Mouse (Mus musculus): ENCODE measurements at regions not wholly inside any gene's neighbourhood (a gene's known extent, or its start where the extent isn't known, plus 50 kb on each side); places are given as distances from the start of the nearest gene placed in this dataset.
A peak's percentile ranks its signal among the peaks of the same experiment; 100 is the strongest.

DNA sequence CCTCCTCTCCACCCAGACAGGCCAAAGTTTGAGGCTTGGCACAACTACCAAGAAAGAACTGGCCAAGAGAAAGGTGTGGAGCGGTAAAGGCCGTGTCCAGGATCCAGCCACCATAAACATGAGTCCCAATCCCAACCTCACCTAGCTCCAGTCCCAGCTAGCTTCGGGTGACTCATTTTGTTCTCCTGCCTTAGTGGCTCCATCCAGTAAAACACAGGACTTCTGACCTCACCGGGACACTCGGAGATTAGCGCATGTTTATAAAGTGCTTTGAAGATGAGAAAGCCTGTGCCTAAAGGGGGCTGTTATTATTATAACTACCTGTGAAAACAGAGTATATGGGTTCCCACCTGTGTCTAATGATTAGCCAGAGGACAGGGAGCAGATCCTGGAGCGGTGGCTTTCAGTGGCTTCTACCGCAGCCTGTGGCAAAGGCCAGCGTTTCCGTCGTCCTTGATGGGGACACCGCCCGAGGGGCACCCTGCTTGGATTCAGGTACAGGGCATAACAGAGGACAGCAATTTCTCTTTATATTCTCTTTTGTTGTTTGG, 311.9 kb downstream of the Sox9 start:
- DNase-seq: no peak

DNA sequence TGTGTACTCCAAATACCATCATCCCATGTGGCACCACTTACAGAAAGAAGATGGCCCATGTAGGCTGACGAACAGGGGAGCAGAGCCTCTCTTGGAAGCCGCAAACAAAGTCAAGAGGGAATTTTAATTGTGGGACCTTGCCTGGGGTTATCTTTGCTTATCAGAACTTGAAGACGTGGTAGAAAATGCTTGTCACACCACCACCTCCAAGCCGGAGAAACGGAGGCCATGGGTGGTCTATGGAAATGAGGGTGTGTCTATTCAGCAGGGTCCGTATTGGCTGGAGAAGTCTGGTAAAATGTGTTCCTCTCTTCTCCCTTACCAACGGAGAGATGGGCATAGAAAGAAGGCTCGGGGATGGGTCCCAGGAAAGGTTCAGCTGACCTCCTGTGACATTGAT, 313.6 kb downstream of the Sox9 start:
- no peak for DNase-seq

DNA sequence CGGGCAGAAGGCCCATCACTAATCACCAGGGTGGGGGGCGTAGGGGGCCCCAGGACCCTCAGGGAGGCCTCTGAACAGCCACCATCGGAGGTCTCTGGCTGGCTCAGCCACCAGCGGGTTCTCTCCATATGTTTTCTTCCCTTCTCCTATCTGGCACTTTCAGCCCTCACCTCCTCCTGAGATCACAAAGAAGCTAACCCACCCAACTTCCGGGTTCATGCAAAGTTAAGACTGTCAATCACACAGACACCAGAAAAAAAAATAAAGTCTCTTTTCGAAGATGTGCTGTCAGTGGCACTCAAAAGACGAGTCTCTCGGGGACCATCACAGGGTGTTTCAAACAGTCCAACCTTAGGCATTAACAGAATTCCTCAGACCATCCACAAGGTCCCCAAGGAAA, 314.2 kb downstream of the Sox9 start:
- no peak for DNase-seq

DNA sequence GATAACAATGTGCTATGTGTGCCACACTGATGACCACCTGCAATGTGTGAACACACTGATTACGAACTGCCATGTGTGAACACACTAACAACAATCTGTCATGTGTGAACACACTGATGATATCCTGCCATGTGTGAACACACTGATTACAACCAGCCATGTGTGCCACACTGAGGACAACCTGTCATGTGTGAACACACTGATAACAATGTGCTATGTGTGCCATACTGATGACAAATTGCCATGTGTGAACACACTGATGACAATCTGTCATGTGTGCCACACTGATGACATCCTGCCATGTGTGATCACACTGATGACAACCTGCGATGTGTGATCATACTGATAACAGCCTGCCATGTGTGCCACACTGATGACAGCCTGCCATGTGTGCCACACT, 316.3 kb downstream of the Sox9 start:
- no peak for DNase-seq

DNA sequence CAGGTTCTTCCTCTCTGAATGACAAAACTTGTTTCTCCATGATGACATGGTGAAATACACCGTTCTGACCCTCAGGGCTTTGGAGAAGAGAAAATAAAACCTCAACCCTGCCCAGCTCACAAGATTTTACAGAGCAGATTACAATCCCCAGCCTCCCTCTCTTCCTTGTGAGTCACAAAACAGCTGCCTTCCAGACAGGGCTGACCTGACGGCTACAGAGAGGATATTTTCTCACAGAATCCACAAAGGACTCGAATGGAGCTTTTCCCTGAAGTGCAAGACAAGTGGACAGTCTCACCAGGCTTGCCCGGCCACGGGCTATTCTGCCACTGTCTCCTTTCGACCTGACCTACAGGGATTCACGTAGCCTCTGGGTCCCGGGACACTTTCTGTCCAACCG, 318.8 kb downstream of the Sox9 start:
- DNase-seq: no peak

DNA sequence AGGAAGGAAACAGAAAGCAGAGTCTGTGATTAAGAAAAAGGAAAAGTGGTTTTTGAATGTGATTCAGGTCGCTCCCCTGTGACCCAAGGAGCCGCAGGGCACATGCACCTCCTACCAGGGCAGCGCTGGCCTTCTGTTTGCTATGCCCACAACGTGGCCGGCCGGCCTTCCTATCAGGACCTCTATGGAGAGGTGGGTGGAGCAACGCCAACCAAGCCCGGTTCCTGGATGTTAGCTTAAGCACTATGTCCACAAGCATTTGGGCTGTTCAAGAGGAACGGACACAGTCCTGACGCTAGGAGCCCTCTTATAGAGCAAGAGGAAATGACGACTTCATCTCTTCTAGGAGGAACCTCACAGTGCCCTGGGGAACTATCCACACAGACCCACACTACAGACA, 319.5 kb downstream of the Sox9 start:
- DNase-seq: peak; percentile 24

DNA sequence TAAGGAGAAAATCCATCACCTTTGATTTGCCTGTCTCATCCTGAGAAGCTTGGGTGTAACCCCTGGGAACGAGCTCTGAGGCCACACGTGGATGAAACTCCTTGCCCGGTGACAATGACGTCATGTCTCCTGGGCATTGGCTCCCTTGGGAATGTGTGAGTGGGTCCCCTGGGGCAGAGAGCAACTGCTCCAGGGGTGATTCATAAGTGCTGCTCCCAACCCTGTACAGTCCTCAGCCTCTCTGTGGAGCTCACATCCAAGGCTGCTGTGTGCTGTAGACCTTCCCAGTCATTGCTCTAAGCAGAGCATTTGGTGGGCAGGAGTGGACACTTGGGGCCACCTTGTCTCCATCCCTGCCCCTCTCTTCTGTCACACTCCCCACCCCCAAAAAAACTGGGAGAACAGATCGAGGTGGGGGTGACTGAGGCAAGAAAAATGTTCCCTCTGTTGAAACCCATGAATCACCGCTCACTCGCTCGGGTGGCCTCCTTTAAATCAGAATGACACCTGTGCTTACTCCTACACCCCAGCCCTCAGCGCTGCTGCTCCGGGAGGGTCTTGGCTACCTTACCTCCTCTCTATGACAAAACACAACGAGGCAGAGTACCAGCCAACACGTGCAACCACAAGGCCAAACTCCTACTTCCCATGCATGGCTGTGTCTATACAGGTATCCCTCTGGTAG, 321.3 kb downstream of the Sox9 start:
- DNase-seq: peak; percentile 63

DNA sequence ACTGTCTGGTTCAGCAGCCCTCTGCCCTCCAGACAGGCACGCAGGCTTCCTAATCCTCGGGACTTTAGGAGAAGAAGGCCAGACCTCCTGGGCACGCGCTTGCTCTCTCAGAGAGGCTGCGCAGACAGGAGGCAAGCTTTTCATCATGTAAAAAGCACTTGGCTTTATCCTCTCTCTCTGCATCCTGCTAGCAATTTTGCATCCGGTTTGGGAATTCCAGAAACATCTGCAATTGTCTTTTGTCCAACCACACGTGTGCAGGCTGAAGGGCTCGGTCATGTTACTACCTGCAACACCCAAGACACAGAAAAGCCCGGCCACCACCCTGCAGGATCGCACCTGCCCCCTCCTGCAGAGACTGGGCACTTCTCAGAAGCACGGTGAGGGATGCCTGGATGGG, 323.3 kb downstream of the Sox9 start:
- no peak for DNase-seq

DNA sequence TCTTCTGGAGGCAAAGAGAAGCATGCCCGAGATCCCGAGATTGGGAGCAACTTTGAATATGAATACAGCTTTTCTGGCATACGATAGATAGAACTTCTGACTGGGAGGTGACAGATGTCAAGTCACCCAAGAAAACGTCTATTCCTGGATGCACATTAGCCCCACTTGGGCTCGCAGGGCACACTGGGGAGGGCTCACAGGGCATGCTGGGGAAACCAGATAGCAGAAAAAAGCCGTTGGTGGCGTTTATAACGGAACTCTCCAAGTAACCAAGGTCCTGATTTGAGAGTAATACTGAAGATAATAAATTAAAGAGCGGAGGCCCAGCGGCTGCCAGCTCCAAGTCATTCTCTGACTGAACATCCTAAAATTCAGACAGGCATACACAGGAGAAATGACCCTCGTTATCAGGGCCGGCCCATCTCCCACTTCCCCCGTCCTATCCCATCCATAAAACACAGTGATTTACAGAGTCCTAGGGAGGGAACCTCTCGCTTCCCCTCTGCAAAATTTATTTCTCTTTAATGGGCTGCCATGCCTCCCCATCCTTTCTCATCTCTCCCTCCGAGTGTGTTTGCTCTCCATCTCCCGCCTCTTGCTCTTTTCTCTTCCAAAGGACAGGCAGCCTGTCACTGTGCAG, 325.3 kb downstream of the Sox9 start:
- no peak for DNase-seq

DNA sequence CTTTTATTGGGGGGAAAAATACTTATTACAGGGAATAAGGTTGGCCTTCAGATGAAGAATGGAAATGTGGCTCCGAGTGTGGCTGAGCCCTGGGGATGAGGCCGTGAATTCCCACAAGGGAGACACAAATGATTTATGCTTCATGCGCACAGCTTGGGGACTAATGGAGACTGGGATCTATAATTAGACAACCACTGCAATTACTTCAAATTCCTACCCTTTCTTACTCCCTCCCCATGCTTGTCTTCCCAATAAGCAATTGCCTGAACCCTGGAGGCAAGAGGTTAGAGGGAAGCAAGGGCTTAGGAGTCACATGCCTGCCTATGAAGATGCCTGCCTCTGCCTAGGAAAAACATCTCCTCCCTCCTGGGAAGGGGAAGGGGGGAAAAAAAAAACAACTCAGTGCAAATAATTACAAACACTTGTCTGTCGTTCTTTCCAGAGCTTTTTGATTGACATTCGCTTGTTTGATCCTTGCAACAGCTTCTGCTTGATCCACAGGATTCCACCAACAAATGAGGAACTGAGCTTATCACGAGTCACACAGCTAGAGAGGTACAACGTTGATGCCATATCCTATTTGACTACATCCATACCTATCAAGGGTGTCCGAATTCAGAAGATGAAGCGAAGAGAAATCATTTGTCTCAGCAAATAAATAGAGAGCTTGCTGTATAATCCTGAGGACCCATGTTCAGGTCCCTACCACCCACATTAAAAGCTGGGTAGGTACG, 326.1 kb downstream of the Sox9 start:
- no peak for DNase-seq

DNA sequence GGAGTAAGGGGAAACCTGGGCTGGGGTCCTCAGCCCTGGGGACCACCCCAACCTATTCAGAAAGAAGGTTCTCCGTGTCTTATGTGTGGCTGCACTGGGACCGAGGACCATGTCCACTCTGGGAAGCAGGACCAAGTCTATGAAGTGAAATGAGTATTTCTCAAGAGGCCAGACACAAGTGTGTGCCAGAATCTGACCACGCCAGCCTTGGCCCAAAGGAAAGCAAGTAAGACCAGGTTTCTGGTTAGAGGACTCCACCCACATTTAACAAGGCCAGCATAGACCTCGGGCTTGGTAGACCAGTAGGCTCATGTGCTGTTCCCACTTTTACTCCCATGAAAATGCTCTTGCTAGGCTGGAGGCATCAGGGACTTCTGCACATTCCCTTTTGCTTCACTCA, 327.1 kb downstream of the Sox9 start:
- DNase-seq: peak; percentile 23

DNA sequence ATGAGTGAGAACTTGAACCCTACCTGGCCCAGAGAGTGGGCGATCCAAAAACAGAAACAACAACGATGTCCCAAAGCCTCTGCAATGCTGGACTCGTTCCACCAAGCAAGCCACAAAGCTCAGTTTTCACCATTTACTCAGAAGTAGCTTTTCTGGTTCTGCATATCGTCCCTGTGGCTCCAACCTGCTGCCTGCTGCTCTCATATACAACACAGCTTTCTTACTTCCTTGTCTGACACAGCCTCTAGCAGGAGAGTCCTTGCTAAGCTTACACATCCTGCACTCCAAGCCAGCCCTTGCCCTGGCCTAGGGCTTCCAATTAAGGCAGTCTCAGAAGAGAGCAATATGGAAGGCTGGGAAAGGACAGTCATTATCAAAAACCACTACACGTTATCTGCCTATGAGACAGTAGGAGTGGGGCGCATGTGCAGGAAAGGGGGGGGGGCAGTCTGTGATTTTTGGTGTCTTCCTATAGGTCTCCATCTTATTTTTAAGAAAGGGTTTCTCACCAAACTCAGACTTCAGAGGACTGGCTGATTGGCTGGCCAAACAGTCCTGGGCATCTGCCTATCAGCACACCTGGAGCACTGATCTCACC, 331.3 kb downstream of the Sox9 start:
- DNase-seq: no peak

DNA sequence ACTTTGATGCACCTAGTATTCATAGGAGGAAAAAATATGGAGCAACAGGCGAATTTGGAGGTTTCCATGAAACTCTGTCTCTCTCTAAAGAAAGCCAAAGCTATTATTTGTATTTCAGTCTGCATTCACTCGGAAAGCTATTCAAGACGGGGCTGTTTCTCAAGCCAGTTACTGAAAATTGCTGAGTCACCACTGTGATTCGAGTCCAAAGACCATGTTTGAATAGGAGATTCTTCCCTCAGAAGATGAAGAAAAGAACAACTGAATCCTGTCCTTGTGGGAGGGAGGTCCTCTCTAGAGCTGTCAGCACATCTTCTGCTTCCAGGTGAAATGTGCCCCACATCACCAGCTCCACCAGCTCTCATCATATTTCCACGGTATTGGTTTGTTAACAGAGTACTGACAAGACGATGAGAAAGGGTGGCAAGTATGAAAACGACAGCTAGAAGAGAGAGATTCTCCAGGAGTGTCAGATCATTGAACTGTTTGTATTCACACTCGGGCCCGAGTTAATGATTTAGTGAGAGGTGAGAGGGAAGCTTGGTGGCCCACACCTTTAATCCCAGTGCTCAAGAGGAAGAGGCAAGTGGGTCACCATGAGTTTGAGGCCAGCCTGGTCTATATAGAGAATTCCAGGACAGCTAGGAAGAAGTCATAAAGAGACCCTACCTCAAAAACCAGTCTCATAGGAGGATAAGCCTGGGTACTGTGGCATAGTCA, 335.3 kb downstream of the Sox9 start:
- no peak for DNase-seq

DNA sequence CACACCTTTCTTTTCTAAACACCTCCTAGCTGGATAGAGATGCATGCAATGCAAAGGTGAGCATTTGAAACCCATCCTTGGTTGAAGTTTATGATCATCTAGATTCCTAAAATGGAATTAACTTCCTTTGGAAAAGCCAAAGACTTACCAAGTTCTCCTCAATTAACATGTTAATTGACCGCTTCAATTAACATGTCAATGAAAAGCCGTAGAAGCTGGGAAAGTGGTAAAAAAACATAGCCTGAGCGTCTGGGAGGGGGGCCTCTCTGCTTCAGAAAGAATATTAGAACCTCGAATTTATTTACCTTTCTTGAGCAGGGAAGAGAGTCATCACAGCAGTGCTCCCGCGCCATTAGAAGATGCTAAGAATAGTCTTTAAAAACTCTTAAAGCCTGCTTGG, 338.5 kb downstream of the Sox9 start:
- no peak for DNase-seq

DNA sequence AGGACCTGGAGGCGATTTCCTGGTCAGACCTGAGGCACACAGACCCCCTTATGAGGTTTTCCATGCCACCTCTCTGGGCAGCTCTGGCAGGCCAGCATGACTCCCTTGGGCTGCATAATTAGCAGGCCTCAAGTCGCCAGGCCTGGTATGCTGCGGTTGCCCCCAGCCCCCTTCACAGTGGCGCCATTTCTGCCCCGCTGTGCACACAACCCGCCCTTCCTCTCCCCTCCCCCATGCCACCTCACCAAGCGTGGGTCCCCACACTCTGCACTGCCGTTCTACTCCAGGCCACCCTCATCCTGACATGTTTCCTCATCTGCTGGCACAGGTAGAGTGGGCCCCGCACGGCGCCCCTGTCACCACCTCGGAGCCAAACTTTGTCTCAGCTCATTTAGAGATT, 339.3 kb downstream of the Sox9 start:
- no peak for DNase-seq

DNA sequence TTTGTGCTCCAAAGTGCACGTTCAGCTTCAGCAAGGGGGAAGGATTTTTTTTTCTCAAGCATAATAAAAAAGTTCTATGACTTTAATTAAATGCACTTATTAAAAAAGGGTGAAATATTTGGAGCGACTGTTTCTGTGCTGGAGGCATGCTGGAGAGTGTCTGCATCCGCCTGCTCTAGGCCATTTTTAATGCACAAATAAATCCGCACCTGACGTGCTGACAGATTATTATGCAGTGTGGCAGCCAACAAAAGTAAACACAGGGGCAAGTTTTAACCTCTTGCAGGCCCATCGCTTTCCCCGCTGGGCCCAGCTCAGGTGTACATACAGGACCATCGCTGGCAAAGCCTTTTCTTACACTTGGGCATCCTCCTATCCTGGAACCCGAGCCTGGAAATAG, 340.1 kb downstream of the Sox9 start:
- no peak for DNase-seq

DNA sequence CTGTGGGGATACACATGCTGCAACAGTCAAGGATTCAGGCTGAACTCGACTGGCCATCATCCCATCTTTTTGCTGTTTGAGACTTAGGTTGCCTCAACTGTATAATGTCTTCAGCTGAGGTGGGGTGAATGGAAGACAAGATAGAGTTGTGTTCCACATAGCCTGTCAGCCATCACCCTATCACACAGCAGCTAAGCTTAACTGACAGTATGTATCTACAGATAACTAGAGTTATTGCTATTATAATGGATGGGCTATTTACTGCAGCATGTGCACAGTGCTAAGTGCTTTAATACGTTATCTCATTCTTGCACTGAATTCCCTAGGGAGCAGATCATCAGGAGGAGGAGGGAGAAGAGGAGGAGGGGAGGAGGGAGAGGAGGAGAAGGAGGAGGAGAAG, 340.9 kb downstream of the Sox9 start:
- no peak for DNase-seq

DNA sequence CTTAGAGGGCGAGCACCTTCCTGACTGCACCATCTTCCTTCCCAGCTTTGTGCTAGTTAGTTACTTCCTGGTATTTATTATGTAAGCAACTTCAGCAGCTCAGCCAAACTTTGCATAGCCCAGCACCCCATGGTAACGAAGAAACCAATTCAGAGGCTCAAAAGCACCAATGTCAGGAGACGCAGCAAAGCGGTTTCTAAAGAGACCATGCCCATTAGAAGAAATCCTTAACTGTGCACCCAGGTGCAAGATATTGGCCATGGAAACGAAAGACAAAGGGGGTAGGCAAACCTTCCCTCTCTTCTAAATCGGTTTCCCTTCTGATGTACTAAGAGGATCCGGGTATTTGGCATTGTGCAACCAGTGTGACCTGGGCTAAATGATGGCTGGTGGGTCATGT, 343.8 kb downstream of the Sox9 start:
- no peak for DNase-seq

DNA sequence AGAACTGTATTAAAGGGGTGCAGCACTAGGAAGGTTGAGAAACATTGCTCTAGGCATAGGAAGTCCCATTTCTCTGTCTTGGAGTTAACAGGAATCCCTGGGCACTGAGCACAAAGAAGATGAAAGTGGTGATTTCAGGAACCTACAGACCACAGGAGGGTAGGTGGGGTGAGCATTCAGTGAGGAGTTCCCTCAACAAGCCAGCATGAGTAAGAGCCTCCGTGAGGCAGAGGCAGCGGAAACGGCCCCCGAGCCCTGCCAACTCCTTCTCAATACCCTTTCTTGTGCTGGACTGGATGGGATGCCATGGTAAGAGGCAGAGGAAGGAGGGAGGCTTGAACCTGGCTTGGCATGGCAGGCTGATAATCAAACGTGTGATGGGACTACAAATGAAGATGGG, 347.2 kb downstream of the Sox9 start:
- DNase-seq: no peak

DNA sequence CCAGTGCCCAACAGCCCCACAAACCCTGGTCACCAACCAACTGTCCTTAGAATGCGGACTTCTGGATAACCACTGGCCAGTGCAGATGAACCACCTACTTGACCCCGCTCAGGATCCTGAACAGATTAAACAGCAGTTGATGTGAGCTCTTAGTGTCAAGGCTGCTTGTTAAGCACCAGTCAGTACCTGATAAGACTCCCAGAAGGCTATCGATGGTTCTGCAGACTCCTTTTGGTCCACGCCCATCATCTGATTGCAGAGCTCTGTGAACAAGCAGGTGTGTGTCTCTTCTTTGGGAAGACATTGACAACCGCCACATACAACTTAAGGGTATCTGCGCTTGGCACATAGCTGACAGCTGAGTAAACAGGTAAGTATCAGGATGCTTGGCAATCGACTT, 348.0 kb downstream of the Sox9 start:
- DNase-seq: no peak

DNA sequence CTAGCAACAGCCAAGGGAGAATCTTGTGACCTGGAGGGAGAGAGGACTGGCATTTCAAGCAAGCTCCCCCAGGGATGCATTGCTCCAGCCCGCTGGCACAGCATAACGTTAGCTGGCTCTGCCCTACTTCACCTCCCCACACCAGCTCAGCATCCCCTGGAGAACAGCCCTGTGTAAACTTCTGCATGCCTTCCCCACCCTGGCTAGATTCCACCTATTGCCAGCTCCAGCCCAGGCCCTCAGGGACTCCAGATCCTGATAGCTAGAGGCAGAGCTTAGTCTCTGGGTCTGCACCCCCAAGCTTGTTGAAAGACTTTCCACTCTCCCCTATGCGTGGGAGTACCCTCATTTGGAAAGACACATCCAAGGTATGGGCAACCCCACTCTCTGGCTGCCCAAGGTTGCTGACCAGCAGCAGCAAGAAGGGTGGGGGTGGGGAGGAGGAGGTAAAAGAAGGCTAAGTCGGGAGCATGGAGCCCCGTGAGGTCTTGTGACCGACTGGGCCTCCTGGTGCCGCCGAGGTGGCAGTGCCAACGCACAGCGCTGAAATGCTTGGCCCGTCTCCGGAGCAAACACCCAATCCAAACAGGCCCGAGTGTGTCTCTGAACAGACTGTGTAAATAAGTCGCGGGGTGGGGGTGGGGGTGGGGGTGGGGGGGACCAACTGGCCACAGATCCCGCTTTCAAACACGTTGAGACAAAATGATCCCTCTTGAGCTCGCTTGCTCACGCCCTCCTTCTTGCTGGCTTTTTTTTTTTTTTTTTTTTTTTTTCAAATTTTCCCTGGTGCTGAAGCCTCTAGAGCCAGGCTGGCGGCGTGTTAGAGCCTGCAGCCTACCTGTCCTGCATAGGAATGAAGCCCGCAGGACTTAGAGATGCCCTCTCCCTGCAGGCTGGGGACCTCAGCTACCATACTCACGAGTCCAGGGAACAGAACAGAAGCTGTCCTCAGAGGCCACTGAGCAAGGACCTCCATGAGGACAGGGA, 350.3 kb downstream of the Sox9 start:
- peak; percentile 73 for DNase-seq
